14 mouse cellular contexts compared by ENCODE assay signal in genomic region chr1:131242956-131243355, GRCm38 (mm10). TPM values are rescaled to one million over a fixed set of nuclear protein-coding genes. Genes with fewer than 3 reads are reported as not detected.
A peak's percentile ranks its signal among the peaks of the same experiment; 100 is the strongest.
DNase-seq lines count a peak whose midpoint lies in the region; ATAC-seq and TF ChIP-seq lines count a peak whose summit lies in the region.
"Had no signal": no experiment of that assay in that cellular context is flagged by ENCODE, and none has a peak within 500 bp of the region (broad histone marks: within the 10 kb centered on the region; RNA-seq: fewer than 3 reads in every experiment).

No protein-coding gene starts in this region.

- no peak for ATAC-seq in lung, embryonic 16.5 days (ENCODE audit: low read depth)
- ATAC-seq in stomach, embryonic 14.5 days (ENCODE audit: insufficient number of reproducible peaks, insufficient read depth, low FRiP score, low read depth), result no peak
- ATAC-seq: inflammation-experienced regulatory T-cells, adult 6 months; Patski had no signal

- peaks cover 10% of the 10 kb centered on the region for H3K27me3 ChIP-seq in lung, embryonic 16.5 days (ENCODE audit: control insufficient read depth, insufficient read depth, low read depth, low read length)
- peaks cover 3% of the 10 kb centered on the region; the same call in 1 of the 2 replicates for H3K27me3 ChIP-seq in stomach, embryonic 14.5 days (ENCODE audit: control insufficient read depth, insufficient read depth, low read length)
- H3K27me3 ChIP-seq: Patski had no signal

- H3K36me3 ChIP-seq in lung, embryonic 16.5 days (ENCODE audit: control insufficient read depth, insufficient read depth, low read length), result no peaks in the 10 kb centered on the region
- H3K36me3 ChIP-seq in stomach, embryonic 14.5 days (ENCODE audit: control insufficient read depth, insufficient read depth, low read length), result no peaks in the 10 kb centered on the region
- H3K36me3 ChIP-seq: limb, embryonic 12.5 days; neural tube, embryonic 13.5 days had no signal

- peaks cover 56% of the 10 kb centered on the region for H3K4me1 ChIP-seq in lung, embryonic 16.5 days (replicated peaks; ENCODE audit: control insufficient read depth, insufficient read depth, low read length)
- peaks cover 31% of the 10 kb centered on the region for H3K4me1 ChIP-seq in stomach, embryonic 14.5 days (ENCODE audit: control insufficient read depth, insufficient read depth, low read length)

- 32% methylated on average over 6 of the region's 6 CpGs for WGBS in lung, embryonic 16.5 days
- WGBS in stomach, embryonic 14.5 days, result 43% methylated on average over 6 of the region's 6 CpGs

- peak overlapping the region; percentile 16; the same call in 1 of the 2 replicates for H3K27ac ChIP-seq in gastrocnemius, adult 2 months
- H3K27ac ChIP-seq in lung, embryonic 16.5 days (ENCODE audit: low read length), result no peak overlapping the region
- H3K27ac ChIP-seq in stomach, embryonic 14.5 days (ENCODE audit: low read length), result no peak overlapping the region
- H3K27ac ChIP-seq: limb, embryonic 12.5 days; neural tube, embryonic 13.5 days had no signal

- peak overlapping the region; percentile 30 for H3K4me2 ChIP-seq in lung, embryonic 16.5 days (ENCODE audit: low read depth, low read length)
- H3K4me2 ChIP-seq in stomach, embryonic 14.5 days (replicated peaks; ENCODE audit: low read depth, low read length), result peak overlapping the region; percentile 13; the same call in 1 of the 2 replicates
- H3K4me2 ChIP-seq: limb, embryonic 12.5 days; neural tube, embryonic 13.5 days had no signal

- no peak for DNase-seq in gastrocnemius, adult 2 months
- no peak for DNase-seq in gastrocnemius, postnatal 14 days
- DNase-seq in kidney, adult 18-20 months, result peak; percentile 16
- DNase-seq in kidney, postnatal 4 days, result no peak
- no peak for DNase-seq in lung, postnatal 25 days (ENCODE audit: low spot score)
- no peak for DNase-seq in adrenal gland, adult 8-10 months
- DNase-seq: cerebellum, adult 8-10 months; retina, postnatal 1 day had no signal

- no peak for TF ChIP-seq CTCF in gastrocnemius, adult 2 months (IDR thresholded peaks at IDR 0.05)

- H3K9me3 ChIP-seq in lung, embryonic 16.5 days (ENCODE audit: control insufficient read depth, low read length), result no peaks in the 10 kb centered on the region
- H3K9me3 ChIP-seq in stomach, embryonic 14.5 days (ENCODE audit: control insufficient read depth, low read depth, low read length), result no peaks in the 10 kb centered on the region
- H3K9me3 ChIP-seq: limb, embryonic 12.5 days; neural tube, embryonic 13.5 days had no signal

- no peak overlapping the region for H3K9ac ChIP-seq in lung, embryonic 16.5 days (ENCODE audit: low read length)
- no peak overlapping the region for H3K9ac ChIP-seq in stomach, embryonic 14.5 days (replicated peaks; ENCODE audit: low read depth, low read length)
- H3K9ac ChIP-seq: limb, embryonic 12.5 days; neural tube, embryonic 13.5 days had no signal

- intact Hi-C loops in gastrocnemius, adult 2 months (cut with DNase I), result loop anchor here (5.0 kb wide), 1 partner anchor 36 kb away; no protein-coding TSS in a partner anchor
- intact Hi-C loops in gastrocnemius, postnatal 14 days (cut with DNase I; ENCODE audit: low total_unique reads), result no loop called here

- no peak overlapping the region for H3K4me3 ChIP-seq in gastrocnemius, adult 2 months
- H3K4me3 ChIP-seq in lung, embryonic 16.5 days (ENCODE audit: low read length), result peak overlapping the region; percentile 9; the same call in 1 of the 2 replicates
- no peak overlapping the region for H3K4me3 ChIP-seq in stomach, embryonic 14.5 days (ENCODE audit: low read depth, low read length)
- H3K4me3 ChIP-seq: limb, embryonic 12.5 days; neural tube, embryonic 13.5 days had no signal

RNA-seq across cellular contexts. Expression of gene Rassf5, which starts 2.1 kb away (rescaled TPM):
- 1 to 10 TPM in 1 of 2 experiments, under 1 TPM in 1; 0.71 to 1.1 TPM for total RNA-seq in gastrocnemius, adult 2 months (2021)
- 1 to 10 TPM; 1.8 TPM for total RNA-seq in gastrocnemius, postnatal 14 days (2021)
- 6.1 and 8.2 TPM in 2 replicates for polyA plus RNA-seq in lung, embryonic 16.5 days (2015; fragmentation: Nextera tagmentation; extraction: Ambion mirVana)
- polyA plus RNA-seq in stomach, embryonic 14.5 days (2014; fragmentation: Nextera tagmentation; extraction: Ambion mirVana), result 3.6 and 3.8 TPM in 2 replicates
- total RNA-seq in adrenal gland, adult 8-10 months (2022), result 10 to 100 TPM; 13.1 to 23.8 (median 20.7) TPM

RNA-seq across cellular contexts. Expression of gene Ikbke, which starts 36.5 kb away (rescaled TPM):
- total RNA-seq in gastrocnemius, adult 2 months (2021), result 1 to 10 TPM in 1 of 2 experiments, under 1 TPM in 1; 0.46 to 1.1 TPM
- 1 to 10 TPM; 1.8 to 2.1 TPM for total RNA-seq in gastrocnemius, postnatal 14 days (2021)
- 4.7 and 5.1 TPM in 2 replicates for polyA plus RNA-seq in lung, embryonic 16.5 days (2015; fragmentation: Nextera tagmentation; extraction: Ambion mirVana)
- 4.5 and 6.1 TPM in 2 replicates for polyA plus RNA-seq in stomach, embryonic 14.5 days (2014; fragmentation: Nextera tagmentation; extraction: Ambion mirVana)
- total RNA-seq in adrenal gland, adult 8-10 months (2022), result 10 to 100 TPM; 14.1 to 64.0 (median 26.2) TPM

Comparison
In these comparisons a context has a peak if more than half of its experiments do, and no peak if none do; other contexts are left out.
1. RNA of gene Rassf5, which starts 2.1 kb away (total RNA-seq): 13.1 to 23.8 TPM in adrenal gland, adult 8-10 months; 1.8 TPM in gastrocnemius, postnatal 14 days and 0.71 to 1.1 TPM in gastrocnemius, adult 2 months; every median in the first group is over 4 times any median in the second.
2. RNA of gene Ikbke, which starts 36.5 kb away (total RNA-seq): 14.1 to 64.0 TPM in adrenal gland, adult 8-10 months; 1.8 to 2.1 TPM in gastrocnemius, postnatal 14 days and 0.46 to 1.1 TPM in gastrocnemius, adult 2 months; every median in the first group is over 4 times any median in the second.